ENCODE assay signal across 16 mouse cellular contexts in the genomic region with DNA sequence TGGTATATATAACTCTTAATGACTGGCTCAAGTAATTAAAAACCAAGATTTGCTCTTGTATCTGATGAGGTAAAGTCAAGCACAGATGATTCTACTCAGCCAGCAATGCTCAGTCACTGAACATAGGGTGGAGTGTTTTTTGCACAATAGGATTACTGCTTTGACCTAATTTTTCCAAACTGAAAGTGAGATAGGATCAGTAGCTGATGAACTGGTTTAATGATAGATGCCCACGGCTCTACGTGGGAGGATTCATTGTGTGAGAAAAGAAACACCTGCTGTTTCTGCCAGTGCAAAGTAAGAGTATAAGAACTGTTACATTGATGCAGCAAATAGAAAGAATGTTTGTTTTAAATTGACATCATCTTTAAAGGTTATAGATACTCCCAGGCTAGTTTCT. TPM values are rescaled to one million over a fixed set of nuclear protein-coding genes. Genes with fewer than 3 reads are reported as not detected.
DNase-seq lines count a peak whose midpoint lies in the region.
"Had no signal": no experiment of that assay in that cellular context is flagged by ENCODE, and none has a peak within 500 bp of the region (broad histone marks: within the 10 kb centered on the region; RNA-seq: fewer than 3 reads in every experiment).

No protein-coding gene starts in this region.

- DNase-seq in Muller cell, postnatal 12 days (ENCODE audit: inconsistent ontology term) = peak; percentile 14
- DNase-seq in fat pad, adult 2 months (ENCODE audit: extremely low read depth, low read depth, low spot score) = peak; percentile 93
- peak; percentile 34 for DNase-seq in retina, embryonic 14.5 days (ENCODE audit: low spot score)
- peak; percentile 9 for DNase-seq in retina, postnatal 7 days (ENCODE audit: low read depth, low spot score)
- DNase-seq in gastrocnemius, postnatal 14 days = no peak
- no peak for DNase-seq in urinary bladder, adult 18-20 months (ENCODE audit: low spot score in 2 of 2)
- no peak for DNase-seq in ovary, adult 18-20 months (ENCODE audit: low spot score)
- no peak for DNase-seq in cerebellum, adult 11-12 months
- DNase-seq: adrenal gland, adult 2 months; adrenal gland, postnatal 10 days; adrenal gland, postnatal 25 days; cerebellum, adult 18-20 months; cerebellum, adult 8-10 months; cerebellum, adult 9-11 months; cerebellum, postnatal 14 days; cerebellum, postnatal 36 days had no signal

- intact Hi-C loops in gastrocnemius, postnatal 14 days (cut with DNase I; ENCODE audit: low total_unique reads) = no loop called here

RNA-seq across cellular contexts. Expression of a gene that starts 10.1 kb away (rescaled TPM):
- 100 to 1,000 TPM; 107 to 109 TPM for total RNA-seq in gastrocnemius, postnatal 14 days (2021)

Comparison
In these comparisons a context has a peak if more than half of its experiments do, and no peak if none do; other contexts are left out.
1. DNase-seq: peak in Muller cell, postnatal 12 days (single experiment), fat pad, adult 2 months (single experiment), retina, embryonic 14.5 days (single experiment) and retina, postnatal 7 days (single experiment); none in gastrocnemius, postnatal 14 days (single experiment), urinary bladder, adult 18-20 months (0 of 2), ovary, adult 18-20 months (single experiment) and cerebellum, adult 11-12 months (single experiment).